Mouse (Mus musculus) embryonic fibroblast, embryonic 13.5 days (primary cell): Measurements from ENCODE around the gene Edaradd. TPM values are rescaled to one million over a fixed set of nuclear protein-coding genes. Genes with fewer than 3 reads are reported as not detected.

Source experiments
- H3K27ac ChIP-seq: 2 replicates; pipeline ENCODE4 v1.5.1; 2012; ENCODE audit warnings: low read length, control low read depth, inconsistent platforms; ENCODE audit not compliant: insufficient read depth
- H3K4me1 ChIP-seq: 2 replicates; pipeline ENCODE4 v1.6.1; 2011; ENCODE audit warnings: low read length; ENCODE audit not compliant: control insufficient read depth, insufficient read depth
- H3K4me3 ChIP-seq: 2 replicates; pipeline ENCODE4 v1.5.1; 2011; ENCODE audit warnings: mild to moderate bottlenecking, control low read depth, low read length; ENCODE audit not compliant: insufficient read depth
- CTCF ChIP-seq: IDR thresholded peaks from 2 replicates; pipeline ENCODE4 v1.5.1; 2011; ENCODE audit warnings: mild to moderate bottlenecking, control low read depth, low read length, moderate library complexity, borderline replicate concordance; ENCODE audit not compliant: insufficient read depth
- POLR2A ChIP-seq: IDR thresholded peaks from 2 replicates; pipeline ENCODE4 v1.6.1; 2011; ENCODE audit warnings: low read depth, mild to moderate bottlenecking, control low read depth, low read length, moderate library complexity
- polyA plus RNA-seq: library from polyadenylated mRNA; stranded (reverse); fragments of >200 nt; gene quantifications from 2 replicates; pipeline ENCODE4 v1.2.4, GENCODE M21; 2011; ENCODE audit warnings: low read depth; ENCODE audit not compliant: missing spikeins, insufficient read length

Gene Edaradd
- polyA plus RNA-seq, 1 experiment: not detected

GRCm38 (mm10) chr13:12543880-12544568 lies 23.8 kb upstream of the Edaradd start:
- TF ChIP-seq CTCF: no peak
- TF ChIP-seq POLR2A: no peak
- Histone ChIP-seq H3K27ac (no peak overlapping the region), H3K4me3 (no peak overlapping the region), H3K4me1 (peaks cover 5% of the 10 kb centered on the region; the same call in 1 of the 2 replicates)

GRCm38 (mm10) chr13:12543246-12543645 lies 23.0 kb upstream of the Edaradd start:
- peaks cover 5% of the 10 kb centered on the region; the same call in 1 of the 2 replicates for H3K4me1 ChIP-seq
- H3K27ac ChIP-seq: no peak overlapping the region
- H3K4me3 ChIP-seq: no peak overlapping the region
- TF ChIP-seq POLR2A (no peak), CTCF (no peak)

GRCm38 (mm10) chr13:12542006-12542981 lies 22.1 kb upstream of the Edaradd start:
- H3K4me3 ChIP-seq: no peak overlapping the region
- H3K4me1 ChIP-seq: peaks cover 5% of the 10 kb centered on the region; the same call in 1 of the 2 replicates
- TF ChIP-seq CTCF (no peak), POLR2A (no peak)
- no peak overlapping the region for H3K27ac ChIP-seq

DNA sequence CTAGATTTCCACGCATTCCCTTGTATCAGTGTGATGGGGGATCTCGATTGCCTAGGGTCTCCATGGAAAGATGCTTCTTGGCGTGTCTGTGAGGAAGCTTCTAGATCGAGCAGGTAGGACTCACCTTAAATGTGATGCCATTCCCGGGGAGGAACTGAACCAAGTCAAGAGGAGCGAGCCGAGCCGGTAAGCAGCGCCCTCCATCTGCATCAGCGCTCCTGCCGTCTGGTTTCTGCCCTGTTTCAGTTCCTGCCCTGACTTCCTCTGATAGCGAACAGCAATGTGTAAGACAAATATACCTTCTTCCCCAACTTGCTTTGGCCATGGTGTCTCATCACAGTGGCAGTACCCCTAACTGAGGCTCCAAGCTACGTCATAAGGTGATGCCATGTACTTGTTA lies 19.9 kb upstream of the Edaradd start:
- Histone ChIP-seq H3K4me3 (no peak overlapping the region), H3K4me1 (peaks cover 5% of the 10 kb centered on the region; the same call in 1 of the 2 replicates), H3K27ac (no peak overlapping the region)
- TF ChIP-seq POLR2A: no peak
- no peak for TF ChIP-seq CTCF

- peaks cover 5% of the 10 kb centered on the region; the same call in 1 of the 2 replicates for H3K4me1 ChIP-seq
- no peak overlapping the region for H3K27ac ChIP-seq
- no peak for TF ChIP-seq CTCF
- TF ChIP-seq POLR2A: no peak
- no peak overlapping the region for H3K4me3 ChIP-seq
These were observed 19.5 kb upstream of the Edaradd start for GRCm38 (mm10) chr13:12539716-12540115.

DNA sequence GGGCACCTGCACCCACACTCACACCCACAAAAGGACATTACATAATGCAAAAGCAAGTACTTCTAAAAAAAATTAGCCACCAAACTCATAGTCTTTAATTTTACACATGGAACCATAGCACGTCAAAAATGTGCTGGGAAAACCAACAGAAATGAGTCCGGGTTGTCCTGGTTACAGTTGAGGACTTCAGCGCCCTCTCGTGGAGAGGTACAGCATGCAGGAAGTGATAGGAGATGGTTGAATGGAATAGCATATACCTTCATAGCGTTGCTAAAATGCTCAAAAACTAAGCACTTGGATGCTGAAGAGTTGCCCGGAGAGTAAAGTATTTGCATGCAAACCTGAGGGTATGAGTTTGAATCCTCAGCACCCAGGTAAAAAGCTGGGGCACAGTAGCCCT lies 17.7 kb upstream of the Edaradd start:
- H3K4me3 ChIP-seq: no peak overlapping the region

GRCm38 (mm10) chr13:12534628-12535027 lies 14.4 kb upstream of the Edaradd start:
- Histone ChIP-seq H3K4me3 (no peak overlapping the region), H3K4me1 (no peaks in the 10 kb centered on the region), H3K27ac (no peak overlapping the region)
- no peak for TF ChIP-seq CTCF
- TF ChIP-seq POLR2A: no peak

More for the DNA sequence above, 17.7 kb upstream of the Edaradd start:
- TF ChIP-seq POLR2A: no peak
- no peak for TF ChIP-seq CTCF
- H3K4me1 ChIP-seq: peaks cover 5% of the 10 kb centered on the region; the same call in 1 of the 2 replicates
- no peak overlapping the region for H3K27ac ChIP-seq

DNA sequence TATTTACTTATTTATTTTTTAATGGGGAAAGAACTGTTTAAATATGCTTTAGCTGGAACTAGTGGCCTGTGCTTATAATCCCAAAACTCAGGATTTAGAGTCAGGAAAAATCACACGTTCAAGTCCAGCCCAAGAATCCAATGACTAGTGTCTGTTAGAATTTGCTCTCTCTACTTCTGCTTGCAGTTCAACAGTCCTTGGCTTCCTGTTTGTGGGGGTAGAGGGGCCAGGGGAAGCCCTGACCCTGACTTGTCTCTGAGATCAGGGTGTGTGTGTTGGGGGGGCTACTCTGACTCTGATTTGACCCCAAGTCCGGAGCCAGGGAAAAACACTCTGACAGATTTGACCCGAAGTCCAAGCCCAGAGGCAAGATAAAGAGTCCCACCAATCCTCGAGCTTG lies 5.4 kb upstream of the Edaradd start:
- Histone ChIP-seq H3K4me1 (no peaks in the 10 kb centered on the region), H3K4me3 (no peak overlapping the region), H3K27ac (no peak overlapping the region)
- TF ChIP-seq POLR2A: no peak

DNA sequence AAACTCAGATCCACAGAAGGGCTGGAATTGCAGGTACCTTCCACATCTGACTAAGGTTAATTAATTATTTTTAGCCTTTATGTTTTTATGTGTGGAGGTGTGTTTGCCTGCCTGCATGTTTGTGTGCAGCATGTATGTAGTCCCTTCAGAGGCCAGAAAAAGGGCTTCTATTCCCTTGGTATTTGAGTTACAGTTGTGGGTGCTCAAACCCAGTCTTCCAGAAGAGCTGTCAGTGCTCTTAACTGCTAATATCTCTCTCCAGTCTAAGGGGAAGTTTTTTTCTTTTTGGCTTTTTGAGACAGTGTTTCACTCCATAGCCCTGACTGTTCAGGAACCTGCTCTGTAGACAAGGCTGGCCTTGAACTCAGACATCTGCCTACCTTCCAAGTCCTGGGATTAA lies 2.1 kb upstream of the Edaradd start:
- H3K27ac ChIP-seq: no peak overlapping the region
- H3K4me1 ChIP-seq: no peaks in the 10 kb centered on the region
- TF ChIP-seq POLR2A (no peak), CTCF (no peak)
- no peak overlapping the region for H3K4me3 ChIP-seq
